Mouse (Mus musculus): ENCODE measurements around the gene Ros1.

The Ros1 gene

GRCm38 (mm10) chr10:52194957-52195852 lies at the start of gene Ros1:
TSS of gene Ros1 (minus strand) at chr10:52195244.
- no peak for DNase-seq

GRCm38 (mm10) chr10:52242680-52243323 lies 47.8 kb upstream of the Ros1 start:
- DNase-seq, result no peak

GRCm38 (mm10) chr10:52242015-52242414 lies 47.0 kb upstream of the Ros1 start:
- DNase-seq, result no peak

- no peak for DNase-seq
Measured at GRCm38 (mm10) chr10:52235461-52235860, 40.4 kb upstream of the Ros1 start.

GRCm38 (mm10) chr10:52234654-52234981 lies 39.6 kb upstream of the Ros1 start:
- DNase-seq, result no peak

- no peak for DNase-seq
Measured at GRCm38 (mm10) chr10:52233969-52234653, 39.1 kb upstream of the Ros1 start.

- peak; percentile 27 to 31 for DNase-seq
Measured at GRCm38 (mm10) chr10:52233301-52233968, 38.4 kb upstream of the Ros1 start, which contains the start of gene Dcbld1. TSS of gene Dcbld1 (plus strand) at chr10:52233619.

GRCm38 (mm10) chr10:52232196-52233176 lies 37.4 kb upstream of the Ros1 start:
- DNase-seq, result peak in 1 of 2 experiments; percentile 4

- DNase-seq, result no peak
Measured at GRCm38 (mm10) chr10:52219600-52219999, 24.6 kb upstream of the Ros1 start.

- DNase-seq, result no peak
Measured at GRCm38 (mm10) chr10:52217564-52217934, 22.5 kb upstream of the Ros1 start.

- no peak for DNase-seq
Measured at GRCm38 (mm10) chr10:52216797-52217563, 21.9 kb upstream of the Ros1 start.

GRCm38 (mm10) chr10:52215267-52215818 lies 20.3 kb upstream of the Ros1 start:
- DNase-seq, result no peak

GRCm38 (mm10) chr10:52204006-52204405 lies 9.0 kb upstream of the Ros1 start:
- no peak for DNase-seq

GRCm38 (mm10) chr10:52185900-52186299 lies 9.1 kb downstream of the Ros1 start:
- no peak for DNase-seq

GRCm38 (mm10) chr10:52182878-52183277 lies 12.2 kb downstream of the Ros1 start:
- no peak for DNase-seq

GRCm38 (mm10) chr10:52174376-52174775 lies 20.7 kb downstream of the Ros1 start:
- DNase-seq, result no peak

GRCm38 (mm10) chr10:52170489-52170888 lies 24.6 kb downstream of the Ros1 start:
- no peak for DNase-seq

GRCm38 (mm10) chr10:52169841-52170240 lies 25.2 kb downstream of the Ros1 start:
- no peak for DNase-seq

- no peak for DNase-seq
Measured at GRCm38 (mm10) chr10:52165376-52165775, 29.7 kb downstream of the Ros1 start.

GRCm38 (mm10) chr10:52160604-52161003 lies 34.4 kb downstream of the Ros1 start:
- DNase-seq, result no peak

- DNase-seq, result no peak
Measured at GRCm38 (mm10) chr10:52159704-52160103, 35.3 kb downstream of the Ros1 start.

Data from thymus, adult 18-20 months (tissue).